Comparison of ENCODE assay signal across 28 mouse cellular contexts in genomic region chr6:86190622-86191021, GRCm38 (mm10). TPM values are rescaled to one million over a fixed set of nuclear protein-coding genes. Genes with fewer than 3 reads are reported as not detected.
"Had no signal": no experiment of that assay in that cellular context is flagged by ENCODE, and none has a peak within 500 bp of the region (broad histone marks: within the 10 kb centered on the region; RNA-seq: fewer than 3 reads in every experiment).

No protein-coding gene starts in this region.

- H3K9me3 ChIP-seq: embryonic facial prominence, embryonic 10.5 days; embryonic facial prominence, embryonic 12.5 days; embryonic facial prominence, embryonic 15.5 days; forebrain, embryonic 10.5 days; forebrain, embryonic 12.5 days; forebrain, embryonic 13.5 days; forebrain, embryonic 15.5 days had no signal

- H3K36me3 ChIP-seq: embryonic facial prominence, embryonic 10.5 days; embryonic facial prominence, embryonic 12.5 days; embryonic facial prominence, embryonic 13.5 days; embryonic facial prominence, embryonic 15.5 days; forebrain, embryonic 10.5 days; forebrain, embryonic 12.5 days; forebrain, embryonic 15.5 days had no signal

- ATAC-seq: forebrain, embryonic 13.5 days; forebrain, embryonic 14.5 days; forebrain, embryonic 15.5 days; forebrain, embryonic 16.5 days; forebrain, postnatal 0 days had no signal

- H3K27ac ChIP-seq: embryonic facial prominence, embryonic 10.5 days; embryonic facial prominence, embryonic 12.5 days; embryonic facial prominence, embryonic 13.5 days; embryonic facial prominence, embryonic 15.5 days; forebrain, embryonic 10.5 days; forebrain, embryonic 12.5 days; forebrain, embryonic 13.5 days; forebrain, embryonic 15.5 days; gastrocnemius, adult 2 months; heart, adult 2 months had no signal

- H3K4me2 ChIP-seq: embryonic facial prominence, embryonic 12.5 days; embryonic facial prominence, embryonic 13.5 days; embryonic facial prominence, embryonic 15.5 days; forebrain, embryonic 12.5 days; forebrain, embryonic 13.5 days; forebrain, embryonic 15.5 days had no signal

- H3K9ac ChIP-seq: embryonic facial prominence, embryonic 12.5 days; embryonic facial prominence, embryonic 13.5 days; embryonic facial prominence, embryonic 15.5 days; forebrain, embryonic 12.5 days; forebrain, embryonic 13.5 days; forebrain, embryonic 15.5 days; forebrain, postnatal 0 days had no signal

- DNase-seq: cerebellum, adult 2 months; cerebellum, adult 8-10 months; cerebellum, adult 9-10 months; cerebellum, adult 9-11 months; cerebellum, postnatal 10 days; cerebellum, postnatal 14 days; cerebellum, postnatal 25 days; cerebellum, postnatal 36 days; embryo, embryonic 11 days; forebrain, postnatal 0 days; gastrocnemius, adult 2 months; gastrocnemius, postnatal 10 days; gastrocnemius, postnatal 14 days; gastrocnemius, postnatal 25 days; gastrocnemius, postnatal 36 days; heart, adult 18-20 months; heart, adult 2 months had no signal

- H3K4me3 ChIP-seq: embryonic facial prominence, embryonic 10.5 days; embryonic facial prominence, embryonic 12.5 days; embryonic facial prominence, embryonic 13.5 days; embryonic facial prominence, embryonic 15.5 days; erythroblast, embryonic 14.5 days; forebrain, embryonic 10.5 days; forebrain, embryonic 12.5 days; forebrain, embryonic 13.5 days; forebrain, embryonic 15.5 days; gastrocnemius, adult 2 months; heart, adult 2 months had no signal

RNA-seq across cellular contexts. Expression of gene Tgfa, which starts 4.4 kb away (rescaled TPM):
- polyA plus RNA-seq: erythroblast, embryonic 14.5 days had no signal
